Mouse (Mus musculus) neural tube, embryonic 11.5 days (tissue): Measurements from ENCODE around the gene Tnfrsf19. TPM values are rescaled to one million over a fixed set of nuclear protein-coding genes. Genes with fewer than 3 reads are reported as not detected.

Experiments
- ATAC-seq: fragments of 200-750 bp; cut with Nextera tagmentation; 2 replicates; pipeline ENCODE4 v1.8.0; 2017; ENCODE audit warnings: moderate number of reproducible peaks, mild to moderate bottlenecking, moderate TSS enrichment, moderate library complexity; ENCODE audit not compliant: insufficient read depth, low FRiP score, low TSS enrichment
- DNase-seq: peaks from one replicate; pipeline ENCODE4 v3.0.0-alpha.2; 2015; ENCODE audit warnings: low spot score
- H3K27ac ChIP-seq: fragments of 300-500 bp; sonication (generic); 2 replicates; pipeline ENCODE4 v1.5.1; 2014; ENCODE audit warnings: low read depth, mild to moderate bottlenecking, low read length
- H3K27me3 ChIP-seq: fragments of 300-500 bp; sonication (generic); 2 replicates; pipeline ENCODE4 v1.6.1; 2014; ENCODE audit warnings: mild to moderate bottlenecking, low read length, mixed read lengths; ENCODE audit not compliant: control insufficient read depth, insufficient read depth
- H3K36me3 ChIP-seq: fragments of 300-500 bp; sonication (generic); 2 replicates; pipeline ENCODE4 v1.6.1; 2014; ENCODE audit warnings: mild to moderate bottlenecking, low read length, moderate library complexity, mixed read lengths; ENCODE audit not compliant: control insufficient read depth, insufficient read depth
- H3K4me1 ChIP-seq: fragments of 300-500 bp; sonication (generic); 2 replicates; pipeline ENCODE4 v1.6.1; 2014; ENCODE audit warnings: low read length, mixed read lengths; ENCODE audit not compliant: control insufficient read depth, insufficient read depth
- H3K4me2 ChIP-seq: fragments of 300-500 bp; sonication (generic); 2 replicates; pipeline ENCODE4 v1.6.1; 2014; ENCODE audit warnings: low read depth, mild to moderate bottlenecking, moderate library complexity
- H3K4me3 ChIP-seq: fragments of 300-500 bp; sonication (generic); 2 replicates; pipeline ENCODE4 v1.5.1; 2014; ENCODE audit warnings: low read depth, low read length
- H3K9ac ChIP-seq: fragments of 300-500 bp; sonication (generic); 2 replicates; pipeline ENCODE4 v1.6.1; 2014; ENCODE audit warnings: mild to moderate bottlenecking, low read length
- H3K9me3 ChIP-seq: fragments of 300-500 bp; sonication (generic); 2 replicates; pipeline ENCODE4 v1.6.1; 2016; ENCODE audit warnings: low read length; ENCODE audit not compliant: control insufficient read depth
- WGBS: fragments of 180-500 bp; shearing (Covaris S2); extraction: QIAGEN DNeasy Blood & Tissue Kit; methylation state at CpG from one replicate; pipeline ENCODE4 v1.1.7; 2014; 5-methylcytosine and 5-hydroxymethylcytosine counted together
- polyA plus RNA-seq: library from polyadenylated mRNA; unstranded; fragments of >200 nt; fragmentation: Nextera tagmentation; extraction: Ambion mirVana; gene quantifications from 2 replicates; pipeline ENCODE4 v1.2.1, GENCODE M21; 2014

Tnfrsf19 gene
- polyA plus RNA-seq, 1 experiment from 2014 or later, result 53.8 TPM

GRCm38 (mm10) chr14:60966061-60966460, 80.2 kb downstream of the Tnfrsf19 start:
- Histone ChIP-seq H3K36me3 (no peaks in the 10 kb centered on the region; the same call in none of the 2 replicates), H3K4me2 (no peak overlapping the region), H3K27me3 (no peaks in the 10 kb centered on the region), H3K27ac (no peak overlapping the region), H3K4me3 (no peak overlapping the region), H3K9me3 (no peaks in the 10 kb centered on the region), H3K9ac (no peak overlapping the region), H3K4me1 (no peaks in the 10 kb centered on the region)
- 86% methylated on average over 4 of the region's 4 CpGs for WGBS
- DNase-seq (no peak), ATAC-seq (no peak)

DNA sequence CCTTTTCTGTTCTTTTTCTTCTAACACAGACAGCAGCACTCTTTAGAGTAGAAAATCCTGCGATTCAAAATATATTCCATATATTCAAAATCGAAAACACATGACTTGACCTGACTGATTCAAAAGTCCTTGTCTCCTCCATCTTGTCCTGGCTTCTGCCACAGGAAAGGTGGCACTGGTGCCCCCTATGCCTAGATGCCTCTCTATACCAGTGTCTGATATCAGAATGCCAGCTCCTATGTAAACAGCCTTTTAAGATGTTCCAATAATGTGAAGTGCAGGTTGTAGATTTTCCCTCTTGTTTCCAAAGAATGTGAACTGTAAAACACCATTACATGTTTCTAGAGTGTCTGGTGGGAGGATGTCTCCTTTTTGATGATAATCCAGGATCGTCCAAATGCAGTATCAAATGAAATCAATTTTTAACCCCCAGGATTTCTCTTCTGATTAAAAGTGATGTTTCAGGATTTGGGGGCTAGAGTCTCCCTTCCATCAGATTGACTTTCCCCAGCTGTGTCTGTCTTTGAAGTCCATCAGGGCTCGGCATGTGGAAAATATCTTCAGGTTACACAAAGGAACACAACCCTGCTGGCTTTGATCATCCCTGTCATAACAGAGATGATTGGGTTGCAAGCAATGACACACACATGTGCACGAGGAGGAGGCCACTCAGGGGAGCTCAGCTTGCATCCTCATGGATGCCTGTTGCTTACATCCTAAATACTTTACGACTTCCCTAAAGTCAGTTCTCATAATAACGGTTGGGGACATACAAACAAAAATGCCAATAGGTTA, 82.1 kb downstream of the Tnfrsf19 start:
- H3K27ac ChIP-seq, result no peak overlapping the region
- no peak overlapping the region for H3K4me2 ChIP-seq
- H3K4me3 ChIP-seq, result no peak overlapping the region
- no peaks in the 10 kb centered on the region for H3K9me3 ChIP-seq
- H3K27me3 ChIP-seq, result no peaks in the 10 kb centered on the region
- H3K9ac ChIP-seq, result no peak overlapping the region
- no peaks in the 10 kb centered on the region; the same call in none of the 2 replicates for H3K36me3 ChIP-seq
- DNase-seq, result no peak
- no peak for ATAC-seq
- 84% methylated on average over 7 of the region's 7 CpGs for WGBS
- no peaks in the 10 kb centered on the region for H3K4me1 ChIP-seq

GRCm38 (mm10) chr14:60957611-60958157, 88.6 kb downstream of the Tnfrsf19 start:
- no peak overlapping the region for H3K4me3 ChIP-seq
- H3K27me3 ChIP-seq, result no peaks in the 10 kb centered on the region
- no peak for DNase-seq
- H3K27ac ChIP-seq, result no peak overlapping the region
- H3K4me1 ChIP-seq, result no peaks in the 10 kb centered on the region
- no peak for ATAC-seq
- no peaks in the 10 kb centered on the region for H3K36me3 ChIP-seq
- H3K9ac ChIP-seq, result no peak overlapping the region
- peaks cover 2% of the 10 kb centered on the region; the same call in 1 of the 2 replicates for H3K9me3 ChIP-seq
- no peak overlapping the region for H3K4me2 ChIP-seq

GRCm38 (mm10) chr14:60937481-60938039, 108.7 kb downstream of the Tnfrsf19 start:
- whole genome bisulfite sequencing, result 94% methylated on average over 4 of the region's 4 CpGs
- H3K4me1 ChIP-seq, result no peaks in the 10 kb centered on the region
- H3K4me3 ChIP-seq, result no peak overlapping the region
- no peaks in the 10 kb centered on the region for H3K9me3 ChIP-seq
- ATAC-seq, result no peak
- H3K36me3 ChIP-seq, result no peaks in the 10 kb centered on the region
- no peak overlapping the region for H3K9ac ChIP-seq
- H3K27me3 ChIP-seq, result no peaks in the 10 kb centered on the region
- no peak overlapping the region for H3K27ac ChIP-seq
- no peak for DNase-seq
- H3K4me2 ChIP-seq, result no peak overlapping the region

DNA sequence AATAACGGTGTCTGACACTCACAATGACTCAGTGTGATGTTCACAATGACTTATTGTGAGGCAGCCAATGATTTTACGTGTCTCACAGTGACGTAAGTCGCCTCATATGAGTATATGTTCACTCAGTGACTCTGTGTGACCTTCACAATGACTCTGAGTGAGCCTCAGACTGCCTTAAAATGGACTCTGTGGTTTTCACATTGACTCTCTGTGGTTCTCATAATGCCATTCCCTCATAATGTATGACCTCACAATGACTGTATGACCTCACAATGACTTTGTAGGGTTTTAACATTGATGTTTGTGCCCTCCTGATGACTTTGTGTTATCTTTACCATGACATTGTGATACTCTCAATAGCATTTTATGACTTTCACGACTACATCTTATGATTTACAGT, 110.6 kb downstream of the Tnfrsf19 start:
- Histone ChIP-seq H3K9me3 (no peaks in the 10 kb centered on the region), H3K27ac (no peak overlapping the region), H3K4me3 (no peak overlapping the region), H3K9ac (no peak overlapping the region), H3K4me1 (no peaks in the 10 kb centered on the region), H3K4me2 (no peak overlapping the region), H3K36me3 (no peaks in the 10 kb centered on the region), H3K27me3 (no peaks in the 10 kb centered on the region)
- DNase-seq, result no peak
- 82% methylated on average over 5 of the region's 5 CpGs for WGBS
- no peak for ATAC-seq

DNA sequence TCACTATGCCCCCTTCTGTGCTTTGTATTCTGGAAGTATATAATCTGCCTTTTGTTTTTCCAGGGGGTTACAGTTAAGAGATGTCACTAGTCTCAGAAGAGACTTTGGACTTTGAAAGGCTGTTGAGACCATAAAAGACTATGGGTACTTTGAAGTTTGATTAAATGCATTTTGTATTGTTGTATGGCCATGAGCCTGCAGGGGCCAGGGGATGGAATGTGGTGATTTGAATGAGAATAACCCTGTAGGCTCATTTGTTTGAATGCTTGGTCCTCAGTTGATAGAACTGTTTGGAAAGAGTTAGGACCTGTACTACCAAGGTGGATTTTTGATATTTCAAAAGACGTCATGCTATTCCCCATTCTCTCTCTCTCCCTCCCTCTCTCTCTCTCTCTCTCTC, 120.3 kb downstream of the Tnfrsf19 start:
- H3K4me1 ChIP-seq, result peaks cover 4% of the 10 kb centered on the region; the same call in 1 of the 2 replicates
- H3K27me3 ChIP-seq, result no peaks in the 10 kb centered on the region
- no peak overlapping the region for H3K4me2 ChIP-seq
- DNase-seq (no peak), ATAC-seq (no peak)
- H3K9me3 ChIP-seq, result no peaks in the 10 kb centered on the region
- no peaks in the 10 kb centered on the region for H3K36me3 ChIP-seq
- WGBS, result 47% methylated on average over 1 of the region's 1 CpGs
- no peak overlapping the region for H3K4me3 ChIP-seq
- H3K27ac ChIP-seq, result no peak overlapping the region
- H3K9ac ChIP-seq, result no peak overlapping the region

DNA sequence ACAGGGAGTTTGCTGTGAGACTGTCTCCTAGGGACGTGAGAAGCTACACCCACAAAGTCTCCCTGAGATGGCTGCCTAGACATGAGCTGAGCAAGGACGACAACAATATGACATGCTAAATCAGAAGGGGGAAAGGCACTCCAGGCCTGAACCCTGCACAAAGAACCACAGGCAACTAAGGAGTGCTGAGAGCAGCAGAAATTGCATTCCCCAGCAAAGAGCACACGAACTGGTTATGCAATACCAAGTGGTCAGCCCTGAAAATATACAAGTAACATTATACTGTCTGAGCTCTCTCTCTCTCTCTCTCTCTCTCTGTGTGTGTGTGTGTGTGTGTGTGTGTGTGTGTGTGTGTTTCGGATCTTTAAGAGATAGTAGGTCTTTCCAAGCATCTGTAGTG, 129.6 kb downstream of the Tnfrsf19 start:
- no peaks in the 10 kb centered on the region for H3K9me3 ChIP-seq
- no peak overlapping the region for H3K27ac ChIP-seq
- no peak for ATAC-seq
- no peak for DNase-seq
- H3K36me3 ChIP-seq, result no peaks in the 10 kb centered on the region
- no peaks in the 10 kb centered on the region for H3K27me3 ChIP-seq
- H3K4me2 ChIP-seq, result no peak overlapping the region
- peaks cover 7% of the 10 kb centered on the region; the same call in 1 of the 2 replicates for H3K4me1 ChIP-seq
- H3K4me3 ChIP-seq, result no peak overlapping the region
- 75% methylated on average over 4 of the region's 4 CpGs for WGBS
- H3K9ac ChIP-seq, result no peak overlapping the region
